Mouse (Mus musculus): Measurements from ENCODE around the gene Afg1l. TPM values are rescaled to one million over a fixed set of nuclear protein-coding genes. Genes with fewer than 3 reads are reported as not detected.

The Afg1l gene
- polyA plus RNA-seq, 1 experiment from 2014 or later: 7.4 TPM

- H3K4me3 ChIP-seq (ENCODE audit: low read depth, low read length): peak overlapping the region; percentile 73
- peaks cover 22% of the 10 kb centered on the region for H3K4me1 ChIP-seq (ENCODE audit: control insufficient read depth, insufficient read depth, low read length)
- peak overlapping the region; percentile 98 for H3K4me2 ChIP-seq (replicated peaks; ENCODE audit: low read depth, low read length)
- peaks cover under 1% of the 10 kb centered on the region; the same call in 1 of the 2 replicates for H3K36me3 ChIP-seq (ENCODE audit: control insufficient read depth, insufficient read depth, low read length)
- H3K9ac ChIP-seq (replicated peaks; ENCODE audit: low read depth, low read length): peak overlapping the region; percentile 69
- no peaks in the 10 kb centered on the region for H3K27me3 ChIP-seq (ENCODE audit: control insufficient read depth, insufficient read depth, low read length)
- H3K9me3 ChIP-seq (ENCODE audit: control insufficient read depth, low read depth, low read length): no peaks in the 10 kb centered on the region
- ATAC-seq (ENCODE audit: insufficient number of reproducible peaks, insufficient read depth, low FRiP score, low read depth): no peak
- WGBS: 3% methylated on average over 65 of the region's 65 CpGs
- H3K27ac ChIP-seq (ENCODE audit: low read length): peak overlapping the region; percentile 97
Observed at GRCm38 (mm10) chr10:42274712-42275400, 203.5 kb downstream of the Afg1l start.

- H3K4me3 ChIP-seq (ENCODE audit: low read depth, low read length): peak overlapping the region; percentile 73
- H3K27ac ChIP-seq (ENCODE audit: low read length): no peak overlapping the region
- peaks cover 28% of the 10 kb centered on the region for H3K4me1 ChIP-seq (ENCODE audit: control insufficient read depth, insufficient read depth, low read length)
- H3K9me3 ChIP-seq (ENCODE audit: control insufficient read depth, low read depth, low read length): no peaks in the 10 kb centered on the region
- peak overlapping the region; percentile 98 for H3K4me2 ChIP-seq (replicated peaks; ENCODE audit: low read depth, low read length)
- peak overlapping the region; percentile 69; the same call in 1 of the 2 replicates for H3K9ac ChIP-seq (replicated peaks; ENCODE audit: low read depth, low read length)
- no peaks in the 10 kb centered on the region for H3K27me3 ChIP-seq (ENCODE audit: control insufficient read depth, insufficient read depth, low read length)
- no peak for ATAC-seq (ENCODE audit: insufficient number of reproducible peaks, insufficient read depth, low FRiP score, low read depth)
- WGBS: 17% methylated on average over 21 of the region's 21 CpGs
- H3K36me3 ChIP-seq (ENCODE audit: control insufficient read depth, insufficient read depth, low read length): peaks cover 4% of the 10 kb centered on the region; the same call in 1 of the 2 replicates
Observed at GRCm38 (mm10) chr10:42273760-42274691, 204.3 kb downstream of the Afg1l start.

GRCm38 (mm10) chr10:42273403-42273759 is 205.0 kb downstream of the Afg1l start:
- no peaks in the 10 kb centered on the region for H3K27me3 ChIP-seq (ENCODE audit: control insufficient read depth, insufficient read depth, low read length)
- ATAC-seq (ENCODE audit: insufficient number of reproducible peaks, insufficient read depth, low FRiP score, low read depth): no peak
- H3K4me1 ChIP-seq (ENCODE audit: control insufficient read depth, insufficient read depth, low read length): peaks cover 28% of the 10 kb centered on the region
- H3K4me3 ChIP-seq (ENCODE audit: low read depth, low read length): 0 out of 2 replicates have a peak overlapping the region, but pooled peaks have one; percentile 73
- H3K4me2 ChIP-seq (replicated peaks; ENCODE audit: low read depth, low read length): peak overlapping the region; percentile 98
- peaks cover 4% of the 10 kb centered on the region; the same call in 1 of the 2 replicates for H3K36me3 ChIP-seq (ENCODE audit: control insufficient read depth, insufficient read depth, low read length)
- 74% methylated on average over 6 of the region's 6 CpGs for WGBS
- no peaks in the 10 kb centered on the region for H3K9me3 ChIP-seq (ENCODE audit: control insufficient read depth, low read depth, low read length)
- no peak overlapping the region for H3K27ac ChIP-seq (ENCODE audit: low read length)
- H3K9ac ChIP-seq (replicated peaks; ENCODE audit: low read depth, low read length): no peak overlapping the region

GRCm38 (mm10) chr10:42271454-42272230 is 206.7 kb downstream of the Afg1l start:
- no peak for ATAC-seq (ENCODE audit: insufficient number of reproducible peaks, insufficient read depth, low FRiP score, low read depth)
- H3K4me3 ChIP-seq (ENCODE audit: low read depth, low read length): no peak overlapping the region
- no peaks in the 10 kb centered on the region for H3K27me3 ChIP-seq (ENCODE audit: control insufficient read depth, insufficient read depth, low read length)
- H3K9ac ChIP-seq (replicated peaks; ENCODE audit: low read depth, low read length): no peak overlapping the region
- H3K27ac ChIP-seq (ENCODE audit: low read length): no peak overlapping the region
- H3K9me3 ChIP-seq (ENCODE audit: control insufficient read depth, low read depth, low read length): no peaks in the 10 kb centered on the region
- WGBS: 56% methylated on average over 11 of the region's 11 CpGs
- peak overlapping the region; percentile 15; the same call in 1 of the 2 replicates for H3K4me2 ChIP-seq (replicated peaks; ENCODE audit: low read depth, low read length)
- peaks cover 4% of the 10 kb centered on the region; the same call in 1 of the 2 replicates for H3K36me3 ChIP-seq (ENCODE audit: control insufficient read depth, insufficient read depth, low read length)
- peaks cover 28% of the 10 kb centered on the region for H3K4me1 ChIP-seq (ENCODE audit: control insufficient read depth, insufficient read depth, low read length)

- H3K27ac ChIP-seq (ENCODE audit: low read length): no peak overlapping the region
Observed at GRCm38 (mm10) chr10:42270277-42271083, 207.9 kb downstream of the Afg1l start.

GRCm38 (mm10) chr10:42269281-42270025 is 208.9 kb downstream of the Afg1l start:
- H3K4me2 ChIP-seq (replicated peaks; ENCODE audit: low read depth, low read length): no peak overlapping the region
- H3K27me3 ChIP-seq (ENCODE audit: control insufficient read depth, insufficient read depth, low read length): no peaks in the 10 kb centered on the region
- H3K36me3 ChIP-seq (ENCODE audit: control insufficient read depth, insufficient read depth, low read length): peaks cover 18% of the 10 kb centered on the region
- H3K4me3 ChIP-seq (ENCODE audit: low read depth, low read length): no peak overlapping the region
- 52% methylated on average over 15 of the region's 15 CpGs for WGBS
- H3K27ac ChIP-seq (ENCODE audit: low read length): no peak overlapping the region
- peaks cover 21% of the 10 kb centered on the region; the same call in 1 of the 2 replicates for H3K4me1 ChIP-seq (ENCODE audit: control insufficient read depth, insufficient read depth, low read length)
- no peak for ATAC-seq (ENCODE audit: insufficient number of reproducible peaks, insufficient read depth, low FRiP score, low read depth)
- no peaks in the 10 kb centered on the region for H3K9me3 ChIP-seq (ENCODE audit: control insufficient read depth, low read depth, low read length)
- no peak overlapping the region for H3K9ac ChIP-seq (replicated peaks; ENCODE audit: low read depth, low read length)

More at GRCm38 (mm10) chr10:42270277-42271083, 207.9 kb downstream of the Afg1l start:
- Histone ChIP-seq H3K36me3 (ENCODE audit: control insufficient read depth, insufficient read depth, low read length) (peaks cover 11% of the 10 kb centered on the region; the same call in 1 of the 2 replicates), H3K9ac (replicated peaks; ENCODE audit: low read depth, low read length) (no peak overlapping the region), H3K4me3 (ENCODE audit: low read depth, low read length) (no peak overlapping the region), H3K9me3 (ENCODE audit: control insufficient read depth, low read depth, low read length) (no peaks in the 10 kb centered on the region), H3K4me2 (replicated peaks; ENCODE audit: low read depth, low read length) (no peak overlapping the region), H3K27me3 (ENCODE audit: control insufficient read depth, insufficient read depth, low read length) (no peaks in the 10 kb centered on the region), H3K4me1 (ENCODE audit: control insufficient read depth, insufficient read depth, low read length) (peaks cover 28% of the 10 kb centered on the region)
- 59% methylated on average over 10 of the region's 10 CpGs for WGBS
- no peak for ATAC-seq (ENCODE audit: insufficient number of reproducible peaks, insufficient read depth, low FRiP score, low read depth)

- no peaks in the 10 kb centered on the region for H3K27me3 ChIP-seq (ENCODE audit: control insufficient read depth, insufficient read depth, low read length)
- H3K27ac ChIP-seq (ENCODE audit: low read length): no peak overlapping the region
- H3K4me3 ChIP-seq (ENCODE audit: low read depth, low read length): no peak overlapping the region
- no peak for ATAC-seq (ENCODE audit: insufficient number of reproducible peaks, insufficient read depth, low FRiP score, low read depth)
- H3K9me3 ChIP-seq (ENCODE audit: control insufficient read depth, low read depth, low read length): no peaks in the 10 kb centered on the region
- H3K4me2 ChIP-seq (replicated peaks; ENCODE audit: low read depth, low read length): no peak overlapping the region
- peaks cover 15% of the 10 kb centered on the region; the same call in 1 of the 2 replicates for H3K4me1 ChIP-seq (ENCODE audit: control insufficient read depth, insufficient read depth, low read length)
- peaks cover 18% of the 10 kb centered on the region for H3K36me3 ChIP-seq (ENCODE audit: control insufficient read depth, insufficient read depth, low read length)
- H3K9ac ChIP-seq (replicated peaks; ENCODE audit: low read depth, low read length): no peak overlapping the region
- 79% methylated on average over 5 of the region's 5 CpGs for WGBS
Observed at GRCm38 (mm10) chr10:42267811-42268545, 210.4 kb downstream of the Afg1l start.

All from stomach, embryonic 14.5 days (tissue).